Mouse (Mus musculus) left cerebral cortex, adult 11 months (tissue): ENCODE measurements at regions not wholly inside any gene's neighbourhood (a gene's known extent, or its start where the extent isn't known, plus 50 kb on each side); places are given as distances from the start of the nearest gene placed in this dataset.
"Not testable (repeated sequence)": the region's sequence is repeated elsewhere in the genome, so short reads cannot be mapped to it uniquely, and the experiment has no call there.

Experiments
- DNase-seq: peaks from one replicate; pipeline ENCODE4 v3.0.0; 2022; ENCODE audit warnings: low spot score

DNA sequence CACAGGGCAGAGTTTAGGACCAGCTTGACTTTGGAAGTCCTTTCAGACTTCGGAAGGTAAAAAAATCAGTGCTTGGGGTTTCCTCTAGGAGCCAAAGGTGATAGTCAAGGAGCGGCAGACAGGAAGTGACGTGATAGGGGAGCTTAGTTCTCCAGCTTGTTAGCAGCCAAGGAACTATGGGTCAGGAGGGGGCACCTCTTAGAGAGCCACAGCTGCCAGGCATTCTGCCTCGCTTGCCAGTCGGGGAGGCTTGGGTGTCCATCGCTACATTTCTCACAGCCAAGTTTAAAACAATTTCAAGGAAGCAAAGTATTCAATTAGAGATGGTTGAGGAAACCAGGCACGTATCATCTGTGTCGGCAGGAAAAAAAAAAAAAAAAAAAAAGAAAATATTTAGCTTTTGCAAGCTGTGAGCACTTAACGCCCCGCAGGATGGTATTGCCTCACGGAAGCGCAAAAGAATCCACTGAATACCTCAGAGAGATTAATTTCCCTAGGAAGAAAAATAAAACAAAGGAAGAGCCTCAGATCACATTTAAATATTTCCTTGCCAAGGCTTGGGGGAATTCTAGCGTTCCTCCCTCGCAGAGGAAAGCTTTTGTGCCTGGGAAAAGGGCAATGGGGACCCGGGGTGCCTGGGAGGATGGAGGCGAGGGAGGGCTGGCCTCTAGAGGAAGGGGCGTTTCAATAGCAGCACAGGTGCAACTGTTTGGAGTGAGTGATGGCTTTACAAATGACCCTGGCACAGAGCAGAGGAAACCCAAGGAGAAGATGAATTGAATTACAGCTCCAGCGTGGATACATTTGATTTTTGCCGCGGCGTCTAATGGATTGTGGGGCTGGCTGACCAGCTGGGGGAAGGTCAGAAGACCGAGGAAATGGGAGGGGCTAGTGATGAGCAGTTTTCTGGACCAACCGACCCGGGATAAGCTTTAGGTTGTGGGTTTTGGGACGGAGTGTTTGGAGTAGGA is 261.1 kb upstream of the Nr5a2 start:
- DNase-seq = no peak

DNA sequence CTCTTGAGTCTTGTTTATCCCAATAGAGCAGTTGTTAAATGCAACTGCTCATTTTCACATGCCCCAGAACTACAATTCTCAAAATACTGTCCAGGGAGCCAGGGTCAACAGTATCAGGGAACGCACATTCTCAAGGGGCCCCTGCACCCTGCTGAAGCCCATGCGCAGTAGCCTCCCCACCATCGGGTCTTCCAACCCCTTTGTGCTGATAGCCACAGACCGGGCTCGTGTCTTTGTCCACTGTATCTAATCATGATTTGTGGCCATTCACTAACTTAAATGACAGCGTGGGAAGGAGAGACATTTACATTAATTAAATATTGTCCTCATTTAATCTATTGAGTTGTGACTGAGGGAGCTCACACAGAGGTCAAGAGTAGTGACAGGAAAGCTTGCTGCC is 260.0 kb upstream of the Nr5a2 start:
- no peak for DNase-seq

DNA sequence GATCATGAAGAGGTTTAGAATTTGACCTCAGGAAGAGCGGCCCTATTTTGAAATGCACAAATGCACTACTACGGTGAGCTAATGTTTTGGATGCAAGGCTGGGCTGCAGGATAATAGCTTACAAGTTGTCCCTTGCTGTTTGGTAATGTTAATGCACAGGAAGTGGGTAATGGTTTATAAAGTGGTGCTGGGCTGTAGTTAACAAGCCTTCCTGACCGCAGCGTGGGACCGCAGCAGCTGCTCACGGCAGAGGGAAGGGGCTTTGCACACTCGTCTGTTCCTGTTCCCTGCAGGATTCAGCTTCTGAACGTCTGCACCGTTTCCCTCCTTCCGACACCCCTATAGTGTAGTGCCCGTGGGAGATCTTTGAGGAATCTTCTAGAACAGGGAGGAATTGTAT is 258.4 kb upstream of the Nr5a2 start:
- DNase-seq = no peak

DNA sequence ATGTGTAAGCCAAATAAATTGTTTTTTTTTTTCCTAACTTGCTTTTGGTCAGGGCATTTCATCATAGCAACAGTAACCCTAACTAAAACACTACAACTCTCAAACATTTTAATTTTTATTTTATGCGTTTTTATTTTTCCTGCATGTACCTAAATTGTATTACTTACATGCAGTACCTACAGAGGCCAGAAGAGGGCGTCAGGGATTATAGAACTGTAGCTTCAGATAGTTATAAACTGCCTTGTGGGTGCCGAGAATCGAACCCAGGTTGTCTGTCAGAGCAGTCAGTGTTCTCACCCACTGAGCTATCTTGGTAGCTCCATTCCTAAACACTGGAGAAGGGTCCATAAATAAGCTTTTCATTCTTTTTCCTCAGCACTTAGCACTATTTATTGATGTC is 257.8 kb upstream of the Nr5a2 start:
- no peak for DNase-seq

DNA sequence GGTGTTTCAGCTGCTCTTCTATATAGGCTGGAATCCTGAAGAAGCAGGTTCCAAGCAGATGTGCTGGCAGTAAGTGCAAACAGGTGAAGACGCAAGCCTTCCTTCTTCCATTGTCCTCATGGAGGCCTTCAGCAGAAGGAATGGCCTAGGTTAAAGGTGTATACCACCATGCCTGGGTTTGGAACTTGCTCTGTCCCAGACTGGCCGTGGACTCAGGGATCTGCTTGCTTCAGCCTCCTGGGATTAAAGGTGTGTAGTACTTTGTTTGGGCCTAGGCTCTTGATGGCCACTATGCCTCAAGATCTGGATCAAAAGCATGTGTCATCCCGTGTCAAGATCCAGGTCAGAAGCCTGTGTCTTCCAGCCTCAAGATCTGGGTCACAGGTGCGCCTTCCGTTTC is 257.0 kb upstream of the Nr5a2 start:
- DNase-seq = no peak

DNA sequence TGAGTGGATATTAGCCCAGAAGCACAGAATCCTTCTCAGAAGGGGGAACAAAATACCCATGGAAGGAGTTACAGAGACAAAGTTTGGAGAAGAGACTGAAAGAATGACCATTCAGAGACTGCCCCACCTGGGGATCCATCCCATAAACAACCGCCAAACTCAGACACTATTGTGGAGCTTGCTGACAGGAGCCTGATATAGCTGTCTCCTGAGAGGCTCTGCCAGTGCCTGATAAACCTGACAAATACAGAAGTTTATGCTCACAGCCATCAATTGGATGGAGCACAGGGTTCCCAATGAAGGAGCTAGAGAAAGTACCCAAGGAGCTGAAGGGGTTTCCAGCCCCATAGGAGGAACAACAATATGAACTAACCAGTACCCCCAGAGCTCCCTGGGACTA is 254.1 kb upstream of the Nr5a2 start:
- not testable (repeated sequence) for DNase-seq

DNA sequence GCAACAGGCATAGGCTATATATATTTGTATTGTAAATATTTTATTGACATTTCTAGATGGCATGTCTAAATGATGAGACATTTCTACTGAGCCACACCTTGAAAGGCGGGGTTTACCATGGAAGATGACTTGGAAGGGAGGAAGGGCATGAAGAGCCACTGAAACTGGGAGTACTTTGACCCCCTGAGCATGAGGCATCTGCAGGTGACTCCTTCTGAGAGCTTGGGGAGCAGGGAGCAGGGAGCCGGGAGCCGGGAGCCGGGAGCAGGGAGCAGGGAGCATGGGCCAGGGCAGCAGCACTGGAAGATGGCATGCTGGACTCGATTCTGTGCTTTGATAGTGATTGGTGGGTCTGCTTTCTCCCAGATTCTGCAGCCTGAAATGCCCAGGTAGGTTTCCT is 253.5 kb upstream of the Nr5a2 start:
- no peak for DNase-seq

DNA sequence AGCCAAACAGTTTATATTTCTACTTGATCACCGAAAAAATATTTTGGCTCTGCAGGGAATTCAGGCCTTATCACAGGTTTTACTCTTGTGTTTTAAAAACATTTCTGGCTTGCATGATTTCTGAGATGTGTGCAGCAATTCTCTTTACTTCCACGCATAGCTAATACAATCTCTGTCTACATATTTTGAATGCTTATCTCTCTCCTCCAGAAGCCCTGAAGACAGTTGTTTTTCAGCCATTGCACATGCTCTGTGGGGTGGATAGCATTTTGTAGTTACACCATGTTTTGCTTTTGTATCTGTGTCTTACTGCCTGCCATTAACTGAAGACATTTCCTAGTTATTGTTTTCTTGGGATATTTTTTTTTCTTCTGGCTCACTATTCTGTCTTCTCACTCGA is 252.6 kb upstream of the Nr5a2 start:
- DNase-seq = no peak

DNA sequence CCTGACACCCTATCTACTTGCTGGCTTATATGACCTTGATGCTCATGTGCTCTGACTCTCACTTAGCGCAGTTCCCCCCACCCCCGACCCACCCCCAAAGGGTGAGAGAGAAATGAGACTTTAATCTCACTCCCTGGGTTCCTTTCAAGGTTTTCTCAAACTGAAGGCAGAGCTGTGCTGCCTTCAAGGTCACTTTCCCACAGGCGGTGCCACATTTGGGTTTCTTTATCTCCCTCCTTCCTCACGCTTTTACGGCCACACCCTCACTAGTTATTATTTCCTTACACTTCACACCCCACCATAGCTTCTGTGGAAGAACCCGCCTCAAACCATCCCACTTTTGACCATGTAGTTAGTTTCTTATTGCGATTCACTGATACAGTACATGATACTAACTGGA is 244.1 kb upstream of the Nr5a2 start:
- DNase-seq = no peak

DNA sequence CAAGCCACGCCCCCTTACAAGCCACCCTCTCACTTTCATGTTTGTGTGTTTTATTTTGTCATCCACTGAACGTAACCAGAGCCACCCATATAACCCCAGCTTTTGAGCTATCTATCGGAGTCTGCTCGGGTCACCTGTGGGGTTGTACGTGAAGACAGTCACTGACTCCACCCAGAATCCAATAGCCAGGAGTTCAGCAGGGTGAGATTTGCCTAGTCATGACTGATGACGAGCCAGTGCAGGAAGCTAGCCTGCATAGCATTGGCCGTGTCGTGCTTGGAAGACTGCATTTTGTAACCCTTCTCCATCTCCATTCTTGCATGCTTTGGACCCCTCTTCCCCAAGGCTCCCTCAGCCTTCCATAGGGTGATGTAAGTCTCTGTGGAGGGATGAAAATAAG is 243.3 kb upstream of the Nr5a2 start:
- DNase-seq = no peak

DNA sequence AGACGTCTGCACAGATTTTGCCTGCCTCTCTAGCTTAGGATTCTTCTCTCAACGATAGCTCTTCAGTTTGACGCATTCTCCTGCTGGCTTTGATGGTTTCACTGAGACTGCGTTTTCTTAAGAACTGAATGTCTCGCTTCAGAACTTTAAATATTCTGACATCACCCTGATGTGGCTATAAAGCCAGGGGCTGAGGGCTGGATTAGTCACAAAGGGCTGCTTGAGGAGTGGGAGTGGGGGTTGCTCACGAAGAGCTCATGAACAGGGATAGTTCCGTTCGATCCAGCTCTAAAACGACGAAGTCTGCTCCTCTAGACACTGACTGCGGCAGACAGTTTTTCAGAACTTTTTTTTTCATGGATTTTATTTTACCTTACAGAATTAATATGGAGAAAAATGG is 240.7 kb upstream of the Nr5a2 start:
- DNase-seq = no peak

DNA sequence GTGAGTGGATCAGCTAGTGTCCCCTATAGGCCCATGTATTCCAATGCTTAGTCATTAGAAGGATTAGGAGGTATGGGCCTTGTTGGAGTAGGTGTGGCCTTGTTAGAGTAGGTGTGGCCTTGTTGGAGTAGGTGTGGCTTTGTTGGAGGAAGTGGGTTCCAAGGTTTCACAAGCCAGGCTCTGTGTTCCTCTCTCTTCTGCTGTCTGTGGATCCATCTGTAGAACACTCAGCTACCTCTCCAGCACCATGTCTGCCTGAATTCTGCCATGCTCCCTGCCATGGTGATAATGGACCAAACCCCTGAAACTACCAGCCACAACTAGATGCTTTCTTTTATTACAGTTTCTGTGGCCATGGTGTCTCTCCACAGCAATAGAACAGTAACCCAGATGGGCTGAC is 235.7 kb upstream of the Nr5a2 start:
- no peak for DNase-seq

DNA sequence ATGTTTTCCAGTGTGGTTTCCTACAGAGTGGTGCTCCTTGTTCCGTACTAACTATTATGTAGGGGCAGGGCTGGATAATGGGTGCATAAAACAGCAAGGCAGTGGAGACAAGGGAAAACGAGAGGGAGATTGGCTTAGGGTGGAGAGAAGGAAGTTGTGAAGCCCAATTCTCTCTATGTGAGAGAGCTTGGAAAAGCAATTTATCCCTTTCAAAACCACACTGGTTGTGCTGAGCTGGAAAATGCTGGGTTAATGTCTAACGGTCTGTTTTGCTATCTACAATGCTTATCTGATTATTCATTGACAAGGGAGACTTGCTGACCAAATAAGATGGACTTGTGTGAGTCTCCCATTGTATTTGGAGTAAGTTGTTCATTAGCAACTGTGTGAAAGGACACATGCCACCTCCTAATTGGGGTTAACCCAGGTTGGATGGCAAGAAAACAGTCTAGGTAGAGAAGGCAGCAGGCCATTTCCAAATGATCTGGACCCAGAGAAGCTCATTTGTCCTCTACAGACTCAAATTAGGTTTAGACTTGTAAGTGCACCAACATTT is 234.9 kb upstream of the Nr5a2 start:
- no peak for DNase-seq

DNA sequence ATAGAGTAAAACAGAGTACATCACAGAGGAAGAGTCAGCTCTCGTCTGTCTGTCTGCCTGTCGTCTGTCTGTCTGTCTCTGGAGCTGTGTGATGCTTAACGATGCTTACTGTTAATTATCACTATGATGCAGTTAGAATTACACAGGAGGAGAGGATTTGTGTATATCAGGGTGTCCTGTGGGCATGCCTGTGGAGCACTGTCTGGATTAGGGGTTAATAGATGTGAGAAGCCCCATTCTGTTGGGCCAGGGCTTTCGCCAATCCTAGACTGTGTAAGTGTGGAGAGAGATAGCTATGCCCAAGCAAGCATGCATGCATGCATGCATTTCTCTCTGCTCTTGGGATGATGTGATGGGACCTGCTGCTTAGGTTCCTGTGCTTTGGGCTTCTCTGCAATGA is 218.0 kb upstream of the Nr5a2 start:
- no peak for DNase-seq

DNA sequence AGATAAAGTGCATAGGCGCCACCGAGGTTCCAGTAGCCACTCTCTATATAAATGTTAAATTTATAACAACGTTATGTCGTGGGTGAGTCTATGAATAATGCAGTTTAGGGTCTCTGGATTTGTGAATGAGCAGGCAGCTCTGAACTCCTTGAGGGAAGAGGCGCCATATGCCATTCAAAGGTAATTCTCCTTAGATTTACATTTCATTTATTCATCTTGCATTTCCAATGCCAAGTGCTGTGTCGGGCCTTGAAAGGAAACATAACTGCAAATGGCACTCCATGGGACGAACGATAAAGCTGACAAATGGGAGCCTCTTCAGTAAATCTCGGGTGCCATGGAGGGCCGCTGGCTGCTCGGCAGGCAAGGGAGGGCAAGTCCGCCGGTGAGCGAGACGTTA is 216.4 kb upstream of the Nr5a2 start:
- DNase-seq = no peak

DNA sequence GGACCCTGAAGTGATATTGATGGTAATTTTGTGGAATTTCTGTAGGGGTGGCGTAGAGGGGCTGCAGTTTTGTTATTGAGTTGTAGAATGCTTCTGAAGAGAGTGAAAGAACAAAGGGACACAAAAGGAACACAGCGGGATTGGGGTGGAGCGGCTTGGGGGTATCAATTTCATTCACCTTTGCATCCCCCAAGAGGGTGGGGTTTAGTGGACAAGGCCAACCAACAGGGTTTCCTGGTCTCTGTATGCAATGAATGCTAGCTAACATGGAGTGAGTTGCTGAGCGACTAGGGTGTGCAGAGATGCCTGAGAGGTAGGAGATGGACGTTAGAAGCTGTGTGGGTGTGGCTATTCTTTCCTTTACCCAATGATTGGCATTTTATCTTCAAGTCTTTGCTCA is 213.8 kb upstream of the Nr5a2 start:
- DNase-seq = no peak

DNA sequence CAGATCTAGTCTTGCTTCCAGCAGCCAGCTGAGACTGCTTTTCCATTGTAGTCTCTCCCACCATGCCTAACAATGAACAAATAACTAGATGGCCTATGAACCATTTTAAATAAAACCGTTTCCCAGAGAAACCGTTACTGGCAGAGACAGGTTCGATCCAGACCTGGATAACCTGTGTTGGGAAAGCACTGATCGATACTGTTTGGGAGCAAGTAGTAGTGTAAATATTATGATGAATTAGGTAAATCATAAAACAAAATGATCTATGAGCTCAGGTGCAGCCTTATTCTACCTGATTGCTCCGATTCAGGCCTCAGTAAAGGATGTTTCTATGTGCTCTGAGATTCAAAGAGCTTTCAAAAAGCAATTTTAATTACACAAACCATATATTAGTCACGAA is 211.9 kb upstream of the Nr5a2 start:
- DNase-seq = no peak

DNA sequence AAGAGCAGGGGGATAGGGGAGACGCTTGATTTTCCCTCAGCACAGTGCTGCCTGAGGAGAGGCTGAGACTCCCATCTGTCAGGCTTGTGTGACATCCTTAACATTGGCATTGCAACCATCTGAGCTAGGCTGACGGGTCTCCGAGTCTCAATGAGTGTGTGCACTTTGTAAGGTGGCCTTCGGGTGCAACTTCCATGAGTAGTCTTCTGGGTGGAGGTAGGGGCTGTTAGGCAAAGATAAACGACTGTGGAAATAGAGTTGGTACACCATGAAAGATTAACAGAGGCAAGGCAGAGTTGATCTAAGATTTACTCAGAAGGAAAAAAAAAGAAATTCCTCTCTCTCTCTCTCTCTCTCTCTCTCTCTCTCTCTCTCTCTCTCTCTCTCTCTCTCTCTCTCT is 211.2 kb upstream of the Nr5a2 start:
- DNase-seq = no peak

DNA sequence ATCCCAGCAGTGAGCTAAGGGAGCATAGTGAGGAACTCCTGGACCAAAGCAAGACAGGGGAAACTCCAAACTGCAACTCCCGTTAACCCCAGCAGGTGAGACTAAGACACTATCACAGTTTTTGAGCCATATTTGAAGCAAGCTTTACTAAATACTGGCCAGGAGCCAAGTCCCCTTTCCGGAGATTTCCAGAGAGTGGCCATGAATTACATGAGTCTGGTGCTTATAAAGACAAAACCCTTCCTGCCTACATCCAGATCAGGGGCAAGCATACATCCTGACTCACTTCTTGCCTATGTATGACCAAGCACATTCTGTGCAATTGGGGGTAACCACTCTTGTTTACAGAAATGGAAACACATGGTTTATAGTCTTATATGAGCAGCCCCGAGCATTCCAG is 187.6 kb upstream of the Nr5a2 start:
- DNase-seq = no peak

DNA sequence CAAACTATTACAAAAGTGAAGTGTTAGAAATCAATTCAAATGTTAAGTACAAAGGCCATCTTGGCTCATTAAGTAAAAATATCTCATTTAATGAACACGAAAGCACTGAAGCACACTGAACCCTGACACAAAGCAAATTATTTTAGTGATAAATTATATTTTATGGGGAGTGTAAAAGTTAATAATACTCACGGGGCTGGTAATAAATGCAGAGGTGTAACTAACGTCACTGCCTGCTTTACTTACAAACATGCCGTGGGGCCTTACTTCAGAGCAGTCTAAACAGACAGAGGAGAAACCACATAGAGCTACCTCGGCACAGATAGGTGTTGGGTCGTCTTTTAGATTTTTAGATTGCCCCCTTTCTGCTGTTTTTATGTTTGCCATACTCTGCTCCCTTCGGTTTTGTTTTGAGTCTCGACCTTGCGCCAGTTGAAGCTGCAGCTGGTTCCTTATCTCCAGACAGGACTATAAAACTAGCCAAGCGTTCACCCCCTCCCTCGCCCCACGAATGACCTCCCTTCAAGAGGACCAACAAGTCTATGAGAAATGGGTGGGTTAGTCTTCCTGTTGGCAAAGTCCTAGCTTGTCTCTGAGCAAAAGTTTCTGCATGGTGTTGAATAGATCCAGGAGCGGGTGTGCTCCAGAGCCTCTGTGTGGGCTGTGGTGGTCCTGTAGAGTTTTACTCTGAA is 181.8 kb upstream of the Nr5a2 start:
- DNase-seq = no peak

DNA sequence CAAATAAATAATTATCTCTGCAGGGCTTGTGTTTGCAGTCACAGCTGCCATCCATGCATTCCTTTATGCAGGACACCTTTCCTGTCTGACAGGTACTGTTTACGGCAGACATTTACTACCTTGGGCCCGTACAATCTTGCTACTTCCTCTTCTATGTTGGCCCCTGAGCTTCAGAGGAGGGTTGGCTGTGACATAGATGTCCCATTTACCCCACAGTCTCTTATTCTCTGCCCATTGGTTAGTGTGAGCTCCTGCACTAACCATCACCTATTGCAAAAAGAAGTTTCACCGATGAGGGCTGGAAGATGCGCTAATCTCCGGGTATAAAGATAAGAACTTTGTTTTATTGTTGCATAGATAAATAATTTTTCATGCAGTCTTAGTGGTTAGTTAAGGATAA is 181.1 kb upstream of the Nr5a2 start:
- no peak for DNase-seq

DNA sequence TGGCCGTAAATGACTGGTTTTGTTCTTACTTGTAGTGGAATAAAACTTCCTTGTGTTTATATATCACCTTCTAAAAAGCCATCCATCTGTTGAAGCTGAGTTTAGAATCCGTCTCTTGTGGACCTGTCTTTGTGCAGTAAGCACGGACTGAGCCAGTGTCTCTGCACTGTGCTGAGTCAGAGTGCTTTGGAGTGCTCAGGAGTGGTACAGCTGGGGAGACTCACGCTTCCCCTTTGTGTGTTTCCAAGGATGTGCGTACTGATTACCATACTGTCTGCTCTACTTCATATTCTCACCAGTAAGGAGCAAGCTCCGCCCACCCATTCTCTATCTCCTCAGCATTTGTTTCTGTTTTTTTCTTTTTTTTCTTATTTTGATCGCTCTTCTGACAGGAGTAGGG is 175.9 kb upstream of the Nr5a2 start:
- DNase-seq = peak; percentile 4

DNA sequence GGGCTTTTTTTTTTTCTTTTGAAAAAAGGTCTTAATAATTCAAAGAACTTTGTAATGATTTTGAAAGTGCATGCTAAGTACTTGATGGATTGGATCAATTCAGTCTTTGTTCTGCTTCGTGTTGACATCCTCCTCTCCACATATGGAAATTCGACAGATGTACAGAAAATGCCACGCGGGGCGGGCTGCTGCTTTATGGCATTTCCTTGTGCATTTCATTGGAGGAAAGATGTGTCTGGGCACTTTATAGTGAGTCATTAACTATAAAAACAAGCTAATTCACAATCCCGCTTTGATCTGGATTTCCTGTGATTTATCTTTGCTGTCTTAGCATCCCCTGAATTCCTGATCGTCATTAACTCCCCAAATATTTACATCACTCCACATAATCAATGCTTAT is 173.5 kb upstream of the Nr5a2 start:
- DNase-seq = no peak
